Mouse (Mus musculus) olfactory bulb, adult 2 months (tissue): ENCODE measurements around the gene Lsm2. TPM values are rescaled to one million over a fixed set of nuclear protein-coding genes. Genes with fewer than 3 reads are reported as not detected.
"Not testable (repeated sequence)": the region's sequence is repeated elsewhere in the genome, so short reads cannot be mapped to it uniquely, and the experiment has no call there.

Source experiments
- H3K27ac ChIP-seq: fragments of 200-500 bp; 2 replicates; pipeline ENCODE4 v1.5.1; 2012; ENCODE audit warnings: low read depth, low read length; ENCODE audit not compliant: insufficient read depth
- H3K4me1 ChIP-seq: fragments of 200-500 bp; 2 replicates; pipeline ENCODE4 v1.6.1; 2012; ENCODE audit warnings: low read length; ENCODE audit not compliant: control insufficient read depth, insufficient read depth
- H3K4me3 ChIP-seq: fragments of 200-500 bp; 2 replicates; pipeline ENCODE4 v1.5.1; 2012; ENCODE audit warnings: mild to moderate bottlenecking, low read depth, low read length, moderate library complexity; ENCODE audit not compliant: insufficient read depth
- CTCF ChIP-seq: fragments of 200-500 bp; IDR thresholded peaks from 2 replicates; pipeline ENCODE4 v1.5.1; 2012; ENCODE audit warnings: low read depth, mild to moderate bottlenecking, low read length, moderate library complexity; ENCODE audit not compliant: insufficient read depth
- POLR2A ChIP-seq: fragments of 200-500 bp; IDR thresholded peaks from 2 replicates; pipeline ENCODE4 v1.6.1; 2012; ENCODE audit warnings: mild to moderate bottlenecking, low read depth, low read length, moderate library complexity; ENCODE audit not compliant: insufficient read depth
- WGBS: fragments of 180-500 bp; shearing (Covaris S2); methylation state at CpG from one replicate; pipeline ENCODE4 v1.1.7; 2018; 5-methylcytosine and 5-hydroxymethylcytosine counted together
- polyA plus RNA-seq: library from polyadenylated mRNA; stranded (reverse); fragments of >200 nt; gene quantifications from 2 replicates; pipeline ENCODE4 v1.2.4, GENCODE M21; 2012; ENCODE audit warnings: low replicate concordance; ENCODE audit not compliant: missing spikeins, insufficient read depth, insufficient read length

The Lsm2 gene
- polyA plus RNA-seq, 1 experiment: not detected

- Histone ChIP-seq H3K27ac (no peak overlapping the region), H3K4me3 (no peak overlapping the region), H3K4me1 (peaks cover 8% of the 10 kb centered on the region; the same call in 1 of the 2 replicates)
- no peak for TF ChIP-seq CTCF
- TF ChIP-seq POLR2A: no peak
Measured at GRCm38 (mm10) chr17:34960702-34961493, 20.8 kb upstream of the Lsm2 start.

GRCm38 (mm10) chr17:34962125-34962524 lies 19.5 kb upstream of the Lsm2 start:
- H3K27ac ChIP-seq: no peak overlapping the region
- WGBS: 39% methylated on average over 3 of the region's 3 CpGs
- peaks cover 7% of the 10 kb centered on the region; the same call in 1 of the 2 replicates for H3K4me1 ChIP-seq
- no peak overlapping the region for H3K4me3 ChIP-seq
- TF ChIP-seq POLR2A (no peak), CTCF (no peak)

GRCm38 (mm10) chr17:34962841-34963240 lies 18.8 kb upstream of the Lsm2 start:
- 74% methylated on average over 1 of the region's 1 CpGs for WGBS
- Histone ChIP-seq H3K4me3 (no peak overlapping the region), H3K27ac (no peak overlapping the region), H3K4me1 (peaks cover 6% of the 10 kb centered on the region; the same call in 1 of the 2 replicates)
- no peak for TF ChIP-seq POLR2A
- no peak for TF ChIP-seq CTCF

- Histone ChIP-seq H3K4me1 (peaks cover 3% of the 10 kb centered on the region; the same call in 1 of the 2 replicates), H3K27ac (no peak overlapping the region), H3K4me3 (no peak overlapping the region)
- 16% methylated on average over 1 of the region's 1 CpGs for WGBS
- no peak for TF ChIP-seq POLR2A
- TF ChIP-seq CTCF: no peak
Measured at GRCm38 (mm10) chr17:34964640-34965049, 17.0 kb upstream of the Lsm2 start.

DNA sequence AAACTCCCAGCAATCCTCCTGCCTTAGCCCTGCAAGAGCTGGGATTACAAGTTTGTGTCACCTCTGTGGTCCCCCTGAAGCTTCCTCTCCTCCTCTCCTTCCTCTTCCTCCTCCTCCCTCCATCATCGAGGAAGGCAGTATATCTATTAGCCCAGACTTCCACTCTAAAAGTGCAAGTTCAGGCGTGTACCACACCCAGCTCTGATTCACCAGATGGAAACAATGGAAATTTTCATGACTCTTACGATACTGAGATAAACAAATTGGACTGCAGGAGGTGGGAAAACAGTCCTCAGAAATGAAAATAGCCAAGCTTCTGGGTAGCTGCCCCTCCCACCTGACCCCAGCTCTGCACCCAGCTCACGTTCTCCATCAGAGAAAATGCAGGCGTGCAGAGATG lies 16.0 kb upstream of the Lsm2 start:
- Histone ChIP-seq H3K27ac (no peak overlapping the region), H3K4me1 (peaks cover 5% of the 10 kb centered on the region; the same call in 1 of the 2 replicates), H3K4me3 (no peak overlapping the region)
- TF ChIP-seq POLR2A: no peak
- no peak for TF ChIP-seq CTCF
- 56% methylated on average over 5 of the region's 5 CpGs for WGBS

GRCm38 (mm10) chr17:34969822-34970221 lies 11.8 kb upstream of the Lsm2 start, which contains the start of gene Gm20481:
TSS of gene Gm20481 (plus strand) at chr17:34969912.
- H3K27ac ChIP-seq, H3K4me3 ChIP-seq, H3K4me1 ChIP-seq: not testable (repeated sequence)
- WGBS: 68% methylated on average over 9 of the region's 11 CpGs

GRCm38 (mm10) chr17:34970850-34971249 lies 10.8 kb upstream of the Lsm2 start:
- H3K4me1 ChIP-seq, H3K27ac ChIP-seq, H3K4me3 ChIP-seq: not testable (repeated sequence)
- WGBS: 31% methylated on average over 22 of the region's 37 CpGs

GRCm38 (mm10) chr17:34971694-34972068 lies 10.0 kb upstream of the Lsm2 start:
- under 1% methylated on average over 32 of the region's 43 CpGs for WGBS
- peak overlapping the region; percentile 62 for H3K4me3 ChIP-seq
- not testable (repeated sequence) for H3K27ac ChIP-seq, H3K4me1 ChIP-seq

- Histone ChIP-seq H3K27ac (0 out of 2 replicates have a peak within 1 kb of the TSS, but pooled peaks have one; percentile 2), H3K4me3 (peak within 1 kb of the TSS; percentile 62)
- under 1% methylated on average over 33 of the region's 33 CpGs for WGBS
- 0 out of 2 replicates have a peak, but pooled peaks have one; percentile 27 for TF ChIP-seq POLR2A
- not testable (repeated sequence) for H3K4me1 ChIP-seq
Measured at GRCm38 (mm10) chr17:34972069-34972749, 9.5 kb upstream of the Lsm2 start, which contains the start of the genes Hspa1a and Hspa1l. TSS of gene Hspa1a (minus strand) at chr17:34972156. TSS of gene Hspa1l (plus strand) at chr17:34972703.
